Mouse (Mus musculus) skeletal muscle tissue, adult 2 months (tissue): ENCODE results near the gene Tob2.
A peak's percentile ranks its signal among the peaks of the same experiment; 100 is the strongest.

Experiments used
- DNase-seq: peaks from one replicate; pipeline ENCODE4 v3.0.0-alpha.2; 2012; ENCODE audit warnings: low read depth, low spot score

Gene Tob2

GRCm38 (mm10) chr15:81838554-81839235 lies 19.9 kb downstream of the Tob2 start:
- peak; percentile 73 for DNase-seq

- DNase-seq, result no peak
Measured at GRCm38 (mm10) chr15:81836966-81837920, 21.4 kb downstream of the Tob2 start.

GRCm38 (mm10) chr15:81836124-81836821 lies 22.3 kb downstream of the Tob2 start:
- peak; percentile 98 for DNase-seq

- DNase-seq, result peak; percentile 78
Measured at GRCm38 (mm10) chr15:81835007-81835880, 23.4 kb downstream of the Tob2 start.

- DNase-seq, result peak; percentile 97
Measured at GRCm38 (mm10) chr15:81834171-81834841, 24.3 kb downstream of the Tob2 start.

GRCm38 (mm10) chr15:81833481-81833880 lies 25.1 kb downstream of the Tob2 start:
- no peak for DNase-seq

GRCm38 (mm10) chr15:81832219-81832618 lies 26.4 kb downstream of the Tob2 start:
- DNase-seq, result no peak

- DNase-seq, result peak; percentile 97
Measured at GRCm38 (mm10) chr15:81831136-81831825, 27.3 kb downstream of the Tob2 start.

GRCm38 (mm10) chr15:81830530-81830929 lies 28.1 kb downstream of the Tob2 start:
- no peak for DNase-seq

- no peak for DNase-seq
Measured at GRCm38 (mm10) chr15:81829208-81829580, 29.4 kb downstream of the Tob2 start.

- peak; percentile 72 for DNase-seq
Measured at GRCm38 (mm10) chr15:81828426-81829207, 30.0 kb downstream of the Tob2 start.

GRCm38 (mm10) chr15:81824832-81825231 lies 33.8 kb downstream of the Tob2 start:
- no peak for DNase-seq

- DNase-seq, result no peak
Measured at GRCm38 (mm10) chr15:81822631-81823030, 36.0 kb downstream of the Tob2 start.

- no peak for DNase-seq
Measured at GRCm38 (mm10) chr15:81818404-81818803, 40.2 kb downstream of the Tob2 start.

- no peak for DNase-seq
Measured at GRCm38 (mm10) chr15:81814716-81815370, 43.8 kb downstream of the Tob2 start.

- DNase-seq, result no peak
Measured at GRCm38 (mm10) chr15:81813986-81814705, 44.5 kb downstream of the Tob2 start.

- no peak for DNase-seq
Measured at GRCm38 (mm10) chr15:81812696-81813631, 45.6 kb downstream of the Tob2 start.
